Mouse (Mus musculus) spleen, adult 2 months (tissue): Measurements from ENCODE around the gene Map7. TPM values are rescaled to one million over a fixed set of nuclear protein-coding genes. Genes with fewer than 3 reads are reported as not detected.

Source experiments
- DNase-seq, 2 experiments: peaks; one replicate each; pipeline versions ENCODE4 v3.0.0 to v3.0.0-alpha.2; 2012 to 2021; ENCODE audit warnings: low spot score in 2 of 2, low read depth in 1 of 2
- H3K27ac ChIP-seq: fragments of 200-500 bp; 2 replicates; pipeline ENCODE4 v1.5.1; 2012; ENCODE audit warnings: low read length, inconsistent platforms; ENCODE audit not compliant: insufficient read depth
- H3K27me3 ChIP-seq: fragments of 200-500 bp; 2 replicates; pipeline ENCODE4 v1.6.1; 2012; ENCODE audit warnings: mild to moderate bottlenecking, moderate library complexity, low read length, inconsistent platforms; ENCODE audit not compliant: control insufficient read depth, insufficient read depth
- H3K36me3 ChIP-seq: fragments of 200-500 bp; 2 replicates; pipeline ENCODE4 v1.6.1; 2012; ENCODE audit warnings: mild to moderate bottlenecking, low read length, inconsistent platforms; ENCODE audit not compliant: control insufficient read depth, insufficient read depth
- H3K4me1 ChIP-seq: fragments of 200-500 bp; 2 replicates; pipeline ENCODE4 v1.6.1; 2011; ENCODE audit warnings: inconsistent platforms; ENCODE audit not compliant: control insufficient read depth, insufficient read depth, insufficient read length
- H3K4me3 ChIP-seq: fragments of 200-500 bp; 2 replicates; pipeline ENCODE4 v1.5.1; 2011; ENCODE audit warnings: mild to moderate bottlenecking, inconsistent platforms; ENCODE audit not compliant: insufficient read depth, insufficient read length; ENCODE audit errors: extremely low read depth
- CTCF ChIP-seq: fragments of 200-500 bp; IDR thresholded peaks from 2 replicates; pipeline ENCODE4 v1.5.1; 2011; ENCODE audit warnings: mild to moderate bottlenecking, inconsistent platforms; ENCODE audit not compliant: insufficient read depth, insufficient read length, insufficient replicate concordance; ENCODE audit errors: extremely low read depth
- POLR2A ChIP-seq: fragments of 200-500 bp; IDR thresholded peaks from 2 replicates; pipeline ENCODE4 v1.6.1; 2011; ENCODE audit warnings: low read depth, low read length, inconsistent platforms
- WGBS: fragments of 180-500 bp; shearing (Covaris S2); methylation state at CpG from one replicate; pipeline ENCODE4 v1.1.7; 2018; 5-methylcytosine and 5-hydroxymethylcytosine counted together
- polyA plus RNA-seq: library from polyadenylated mRNA; depleted of rRNA; stranded (reverse); fragments of >200 nt; gene quantifications from 2 replicates; pipeline ENCODE4 v1.2.3, GENCODE M21; 2012

Map7 gene
- polyA plus RNA-seq, 1 experiment = 1.8 TPM

GRCm38 (mm10) chr10:20273278-20273677, 125.0 kb downstream of the Map7 start:
- no peak for DNase-seq
- H3K27me3 ChIP-seq = no peaks in the 10 kb centered on the region
- 91% methylated on average over 15 of the region's 15 CpGs for WGBS
- no peak for TF ChIP-seq CTCF
- TF ChIP-seq POLR2A = no peak
- H3K4me3 ChIP-seq = no peak overlapping the region
- H3K4me1 ChIP-seq = no peaks in the 10 kb centered on the region
- H3K36me3 ChIP-seq = peaks cover 8% of the 10 kb centered on the region
- H3K27ac ChIP-seq = no peak overlapping the region

- no peaks in the 10 kb centered on the region for H3K27me3 ChIP-seq
- DNase-seq = no peak
- H3K4me1 ChIP-seq = no peaks in the 10 kb centered on the region
- TF ChIP-seq CTCF (no peak), POLR2A (no peak)
- H3K36me3 ChIP-seq = peaks cover 8% of the 10 kb centered on the region
- 70% methylated on average over 9 of the region's 9 CpGs for WGBS
- no peak overlapping the region for H3K4me3 ChIP-seq
- no peak overlapping the region for H3K27ac ChIP-seq
Observed at GRCm38 (mm10) chr10:20274022-20274421, 125.8 kb downstream of the Map7 start.

- H3K27me3 ChIP-seq = no peaks in the 10 kb centered on the region
- DNase-seq = peak; percentile 19 to 57
- peak overlapping the region; percentile 60; the same call in 1 of the 2 replicates for H3K27ac ChIP-seq
- H3K4me1 ChIP-seq = peaks cover 9% of the 10 kb centered on the region; the same call in 1 of the 2 replicates
- H3K36me3 ChIP-seq = no peaks in the 10 kb centered on the region; the same call in 1 of the 2 replicates
- 13% methylated on average over 2 of the region's 2 CpGs for WGBS
- no peak for TF ChIP-seq CTCF
- no peak for TF ChIP-seq POLR2A
- H3K4me3 ChIP-seq = no peak overlapping the region
Observed at GRCm38 (mm10) chr10:20281456-20281855, 133.2 kb downstream of the Map7 start.

GRCm38 (mm10) chr10:20285289-20285975, 137.2 kb downstream of the Map7 start:
- DNase-seq = no peak
- WGBS = 83% methylated on average over 10 of the region's 10 CpGs
- no peak overlapping the region for H3K4me3 ChIP-seq

GRCm38 (mm10) chr10:20285994-20286836, 137.9 kb downstream of the Map7 start:
- TF ChIP-seq CTCF = no peak
- no peak for TF ChIP-seq POLR2A
- WGBS = 85% methylated on average over 15 of the region's 15 CpGs
- Histone ChIP-seq H3K4me1 (peaks cover 6% of the 10 kb centered on the region; the same call in 1 of the 2 replicates), H3K36me3 (no peaks in the 10 kb centered on the region), H3K27me3 (no peaks in the 10 kb centered on the region), H3K27ac (no peak overlapping the region), H3K4me3 (no peak overlapping the region)
- DNase-seq = no peak

More at GRCm38 (mm10) chr10:20285289-20285975, 137.2 kb downstream of the Map7 start:
- no peak for TF ChIP-seq POLR2A
- no peak for TF ChIP-seq CTCF
- Histone ChIP-seq H3K4me1 (peaks cover 9% of the 10 kb centered on the region; the same call in 1 of the 2 replicates), H3K36me3 (no peaks in the 10 kb centered on the region), H3K27me3 (no peaks in the 10 kb centered on the region), H3K27ac (no peak overlapping the region)

- TF ChIP-seq CTCF (no peak), POLR2A (no peak)
- Histone ChIP-seq H3K4me1 (no peaks in the 10 kb centered on the region), H3K27ac (no peak overlapping the region), H3K36me3 (no peaks in the 10 kb centered on the region), H3K27me3 (no peaks in the 10 kb centered on the region), H3K4me3 (no peak overlapping the region)
- 86% methylated on average over 6 of the region's 6 CpGs for WGBS
- no peak for DNase-seq
Observed at GRCm38 (mm10) chr10:20287369-20287768, 139.1 kb downstream of the Map7 start.
